Mouse (Mus musculus): Measurements from ENCODE around the gene Negr1.

Negr1 gene

GRCm38 (mm10) chr3:156796061-156796691 lies 234.6 kb downstream of the Negr1 start:
- no peak for DNase-seq (ENCODE audit: low spot score in 2 of 2)

GRCm38 (mm10) chr3:156799228-156799627 lies 237.6 kb downstream of the Negr1 start:
- no peak for DNase-seq (ENCODE audit: low spot score in 2 of 2)

GRCm38 (mm10) chr3:156809836-156810235 lies 248.2 kb downstream of the Negr1 start:
- no peak for DNase-seq (ENCODE audit: low spot score in 2 of 2)

- DNase-seq (ENCODE audit: low spot score in 2 of 2): no peak
These were observed 255.3 kb downstream of the Negr1 start for GRCm38 (mm10) chr3:156816938-156817337.

- DNase-seq (ENCODE audit: low spot score in 2 of 2): no peak
These were observed 255.9 kb downstream of the Negr1 start for GRCm38 (mm10) chr3:156817452-156817851.

GRCm38 (mm10) chr3:156823039-156823438 lies 261.4 kb downstream of the Negr1 start:
- no peak for DNase-seq (ENCODE audit: low spot score in 2 of 2)

GRCm38 (mm10) chr3:156833920-156834319 lies 272.3 kb downstream of the Negr1 start:
- DNase-seq (ENCODE audit: low spot score in 2 of 2): no peak

- DNase-seq (ENCODE audit: low spot score in 2 of 2): no peak
These were observed 277.0 kb downstream of the Negr1 start for GRCm38 (mm10) chr3:156838550-156838949.

GRCm38 (mm10) chr3:156848385-156848784 lies 286.8 kb downstream of the Negr1 start:
- no peak for DNase-seq (ENCODE audit: low spot score in 2 of 2)

GRCm38 (mm10) chr3:156851921-156852320 lies 290.3 kb downstream of the Negr1 start:
- DNase-seq (ENCODE audit: low spot score in 2 of 2): peak; percentile 11 to 32

GRCm38 (mm10) chr3:156870239-156870921 lies 308.8 kb downstream of the Negr1 start:
- no peak for DNase-seq (ENCODE audit: low spot score in 2 of 2)

- DNase-seq (ENCODE audit: low spot score in 2 of 2): no peak
These were observed 309.3 kb downstream of the Negr1 start for GRCm38 (mm10) chr3:156870922-156871257.

- DNase-seq (ENCODE audit: low spot score in 2 of 2): no peak
These were observed 310.1 kb downstream of the Negr1 start for GRCm38 (mm10) chr3:156871641-156872196.

- DNase-seq (ENCODE audit: low spot score in 2 of 2): no peak
These were observed 315.0 kb downstream of the Negr1 start for GRCm38 (mm10) chr3:156876551-156876950.

GRCm38 (mm10) chr3:156882129-156882528 lies 320.5 kb downstream of the Negr1 start:
- no peak for DNase-seq (ENCODE audit: low spot score in 2 of 2)

GRCm38 (mm10) chr3:156883873-156884272 lies 322.3 kb downstream of the Negr1 start:
- no peak for DNase-seq (ENCODE audit: low spot score in 2 of 2)

GRCm38 (mm10) chr3:156885689-156886088 lies 324.1 kb downstream of the Negr1 start:
- DNase-seq (ENCODE audit: low spot score in 2 of 2): no peak

- no peak for DNase-seq (ENCODE audit: low spot score in 2 of 2)
These were observed 325.3 kb downstream of the Negr1 start for GRCm38 (mm10) chr3:156886915-156887314.

GRCm38 (mm10) chr3:156890986-156891385 lies 329.4 kb downstream of the Negr1 start:
- DNase-seq (ENCODE audit: low spot score in 2 of 2): no peak

- DNase-seq (ENCODE audit: low spot score in 2 of 2): no peak
These were observed 333.7 kb downstream of the Negr1 start for GRCm38 (mm10) chr3:156895322-156895721.

- no peak for DNase-seq (ENCODE audit: low spot score in 2 of 2)
These were observed 334.5 kb downstream of the Negr1 start for GRCm38 (mm10) chr3:156896106-156896505.

- no peak for DNase-seq (ENCODE audit: low spot score in 2 of 2)
These were observed 335.0 kb downstream of the Negr1 start for GRCm38 (mm10) chr3:156896552-156896951.

- DNase-seq (ENCODE audit: low spot score in 2 of 2): no peak
These were observed 339.5 kb downstream of the Negr1 start for GRCm38 (mm10) chr3:156901140-156901539.
